Mouse (Mus musculus): ENCODE results near the gene Ppp6r3. TPM values are rescaled to one million over a fixed set of nuclear protein-coding genes. Genes with fewer than 3 reads are reported as not detected.

Gene Ppp6r3
- total and polyA plus RNA-seq, 2 experiments from 2014 or later, result 32.3 to 111 TPM

GRCm38 (mm10) chr19:3458331-3459099, 117.0 kb downstream of the Ppp6r3 start:
- 94% methylated on average over 6 of the region's 6 CpGs for WGBS
- DNase-seq (ENCODE audit: low spot score) (no peak), ATAC-seq (ENCODE audit: low FRiP score) (no peak)
- Histone ChIP-seq H3K9ac (replicated peaks; ENCODE audit: low read length, poor library complexity, severe bottlenecking) (no peak overlapping the region), H3K4me1 (ENCODE audit: insufficient read depth, low read length) (no peaks in the 10 kb centered on the region), H3K36me3 (ENCODE audit: insufficient read depth, low read length) (peaks cover 71% of the 10 kb centered on the region), H3K27ac (ENCODE audit: low read depth, low read length) (no peak overlapping the region), H3K4me2 (ENCODE audit: low read depth, low read length, poor library complexity, severe bottlenecking) (no peak overlapping the region), H3K27me3 (ENCODE audit: insufficient read depth, low read length) (no peaks in the 10 kb centered on the region), H3K9me3 (ENCODE audit: low read length) (no peaks in the 10 kb centered on the region), H3K4me3 (ENCODE audit: low read depth, low read length) (no peak overlapping the region)
- no peak for TF ChIP-seq CTCF (IDR thresholded peaks at IDR 0.05)

GRCm38 (mm10) chr19:3457700-3458099, 117.8 kb downstream of the Ppp6r3 start:
- no peak overlapping the region for H3K4me3 ChIP-seq (ENCODE audit: low read depth, low read length)
- no peak for TF ChIP-seq CTCF (IDR thresholded peaks at IDR 0.05)
- H3K27ac ChIP-seq (ENCODE audit: low read depth, low read length), result no peak overlapping the region
- H3K27me3 ChIP-seq (ENCODE audit: insufficient read depth, low read length), result no peaks in the 10 kb centered on the region
- H3K4me2 ChIP-seq (ENCODE audit: low read depth, low read length, poor library complexity, severe bottlenecking), result no peak overlapping the region
- no peak for DNase-seq (ENCODE audit: low spot score)
- no peaks in the 10 kb centered on the region for H3K4me1 ChIP-seq (ENCODE audit: insufficient read depth, low read length)
- no peak for ATAC-seq (ENCODE audit: low FRiP score)
- WGBS, result 94% methylated on average over 4 of the region's 4 CpGs
- no peak overlapping the region for H3K9ac ChIP-seq (replicated peaks; ENCODE audit: low read length, poor library complexity, severe bottlenecking)
- peaks cover 67% of the 10 kb centered on the region for H3K36me3 ChIP-seq (ENCODE audit: insufficient read depth, low read length)
- no peaks in the 10 kb centered on the region for H3K9me3 ChIP-seq (ENCODE audit: low read length)

- no peak overlapping the region for H3K27ac ChIP-seq (ENCODE audit: low read depth, low read length)
- WGBS, result 41% methylated on average over 6 of the region's 6 CpGs
Observed at GRCm38 (mm10) chr19:3451649-3452048, 123.9 kb downstream of the Ppp6r3 start.

GRCm38 (mm10) chr19:3451170-3451569, 124.4 kb downstream of the Ppp6r3 start:
- H3K9me3 ChIP-seq (ENCODE audit: low read length), result no peaks in the 10 kb centered on the region
- peaks cover 12% of the 10 kb centered on the region; the same call in 1 of the 2 replicates for H3K36me3 ChIP-seq (ENCODE audit: insufficient read depth, low read length)
- no peak overlapping the region for H3K9ac ChIP-seq (replicated peaks; ENCODE audit: low read length, poor library complexity, severe bottlenecking)
- no peak overlapping the region for H3K4me2 ChIP-seq (ENCODE audit: low read depth, low read length, poor library complexity, severe bottlenecking)
- H3K27me3 ChIP-seq (ENCODE audit: insufficient read depth, low read length), result no peaks in the 10 kb centered on the region
- peak; percentile 94 for TF ChIP-seq CTCF (IDR thresholded peaks at IDR 0.05)
- H3K27ac ChIP-seq (ENCODE audit: low read depth, low read length), result no peak overlapping the region
- H3K4me1 ChIP-seq (ENCODE audit: insufficient read depth, low read length), result no peaks in the 10 kb centered on the region; the same call in 1 of the 2 replicates
- H3K4me3 ChIP-seq (ENCODE audit: low read depth, low read length), result no peak overlapping the region
- 16% methylated on average over 6 of the region's 6 CpGs for WGBS
- DNase-seq (ENCODE audit: low spot score) (peak; percentile 94), ATAC-seq (ENCODE audit: low FRiP score) (peak; percentile 73; the same call in 1 of the 2 replicates)

More at GRCm38 (mm10) chr19:3451649-3452048, 123.9 kb downstream of the Ppp6r3 start:
- no peak for TF ChIP-seq CTCF (IDR thresholded peaks at IDR 0.05)
- Histone ChIP-seq H3K4me1 (ENCODE audit: insufficient read depth, low read length) (no peaks in the 10 kb centered on the region; the same call in 1 of the 2 replicates), H3K36me3 (ENCODE audit: insufficient read depth, low read length) (peaks cover 15% of the 10 kb centered on the region), H3K4me3 (ENCODE audit: low read depth, low read length) (no peak overlapping the region), H3K9me3 (ENCODE audit: low read length) (no peaks in the 10 kb centered on the region), H3K4me2 (ENCODE audit: low read depth, low read length, poor library complexity, severe bottlenecking) (no peak overlapping the region), H3K9ac (replicated peaks; ENCODE audit: low read length, poor library complexity, severe bottlenecking) (no peak overlapping the region), H3K27me3 (ENCODE audit: insufficient read depth, low read length) (no peaks in the 10 kb centered on the region)
- ATAC-seq (ENCODE audit: low FRiP score) (no peak), DNase-seq (ENCODE audit: low spot score) (peak; percentile 37)

GRCm38 (mm10) chr19:3450714-3451113, 124.8 kb downstream of the Ppp6r3 start:
- Histone ChIP-seq H3K27me3 (ENCODE audit: insufficient read depth, low read length) (no peaks in the 10 kb centered on the region), H3K36me3 (ENCODE audit: insufficient read depth, low read length) (peaks cover 8% of the 10 kb centered on the region; the same call in 1 of the 2 replicates), H3K9me3 (ENCODE audit: low read length) (no peaks in the 10 kb centered on the region), H3K9ac (replicated peaks; ENCODE audit: low read length, poor library complexity, severe bottlenecking) (no peak overlapping the region), H3K4me2 (ENCODE audit: low read depth, low read length, poor library complexity, severe bottlenecking) (no peak overlapping the region), H3K4me3 (ENCODE audit: low read depth, low read length) (no peak overlapping the region), H3K4me1 (ENCODE audit: insufficient read depth, low read length) (no peaks in the 10 kb centered on the region; the same call in 1 of the 2 replicates), H3K27ac (ENCODE audit: low read depth, low read length) (no peak overlapping the region)
- DNase-seq (ENCODE audit: low spot score), result no peak
- WGBS, result 93% methylated on average over 3 of the region's 3 CpGs
- no peak for TF ChIP-seq CTCF (IDR thresholded peaks at IDR 0.05)
- ATAC-seq (ENCODE audit: low FRiP score), result no peak

GRCm38 (mm10) chr19:3449248-3449647, 126.3 kb downstream of the Ppp6r3 start:
- Histone ChIP-seq H3K4me2 (ENCODE audit: low read depth, low read length, poor library complexity, severe bottlenecking) (no peak overlapping the region), H3K27ac (ENCODE audit: low read depth, low read length) (no peak overlapping the region), H3K27me3 (ENCODE audit: insufficient read depth, low read length) (no peaks in the 10 kb centered on the region), H3K36me3 (ENCODE audit: insufficient read depth, low read length) (no peaks in the 10 kb centered on the region), H3K4me3 (ENCODE audit: low read depth, low read length) (no peak overlapping the region), H3K9ac (replicated peaks; ENCODE audit: low read length, poor library complexity, severe bottlenecking) (no peak overlapping the region), H3K9me3 (ENCODE audit: low read length) (no peaks in the 10 kb centered on the region), H3K4me1 (ENCODE audit: insufficient read depth, low read length) (no peaks in the 10 kb centered on the region; the same call in 1 of the 2 replicates)
- 83% methylated on average over 3 of the region's 3 CpGs for WGBS
- no peak for DNase-seq (ENCODE audit: low spot score)
- TF ChIP-seq CTCF (IDR thresholded peaks at IDR 0.05), result no peak
- ATAC-seq (ENCODE audit: low FRiP score), result no peak

Measured in midbrain, postnatal 0 days (tissue).